Mouse (Mus musculus) heart, postnatal 10 days (tissue): ENCODE data around the gene Nutf2. TPM values are rescaled to one million over a fixed set of nuclear protein-coding genes. Genes with fewer than 3 reads are reported as not detected.

Source experiments
- DNase-seq, 2 experiments: peaks; one replicate each; pipeline ENCODE4 v3.0.0; 2021
- intact Hi-C: fragments of 180-260 bp; cut with DNase I; formaldehyde crosslinking; loops from one replicate; pipeline ENCODE4 v1.15.1; 2025
- total RNA-seq, 2 experiments: library from RNA; stranded (reverse); gene quantifications; 2 replicates each; pipeline ENCODE4 v1.2.3; 2021

Gene Nutf2
- total RNA-seq, 2 experiments from 2014 or later, result 41.9 to 46.2 TPM

DNA sequence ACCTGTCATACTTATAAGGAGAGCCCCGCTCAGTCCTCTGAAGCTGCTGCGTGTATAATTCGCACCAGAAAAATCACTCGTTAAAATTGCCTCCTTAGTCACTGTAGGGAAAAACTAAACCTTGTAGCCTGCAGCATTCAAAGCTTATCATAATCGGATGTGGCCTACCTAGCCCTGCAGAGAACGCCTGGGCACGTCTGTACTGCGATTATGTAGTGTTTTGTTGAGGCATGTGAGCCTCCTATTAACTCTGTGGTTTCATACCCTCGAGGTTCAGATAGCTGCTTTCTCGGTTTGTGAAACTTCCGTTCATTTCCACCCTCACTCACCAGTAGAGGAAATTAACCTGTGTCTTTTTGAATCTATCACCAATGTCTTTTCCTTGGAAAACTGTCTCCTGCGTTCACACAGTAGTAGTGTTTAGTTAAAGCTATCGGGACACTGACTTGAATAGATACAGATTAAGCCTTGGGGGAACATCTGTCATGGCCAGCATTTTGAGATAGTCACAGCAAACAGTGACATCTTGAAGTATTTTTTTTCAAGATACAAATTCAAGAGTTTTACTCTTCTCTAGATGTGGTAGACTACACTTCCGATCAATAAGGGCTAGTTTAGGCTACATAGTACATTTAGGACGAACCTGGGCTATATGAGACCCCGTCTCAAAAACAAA, 40.7 kb downstream of the Nutf2 start:
- no peak for DNase-seq
- intact Hi-C loops, result loop anchor here (2.0 kb wide), 1 partner anchor 110 kb away; the partner anchor contains the start of gene Ddx28

DNA sequence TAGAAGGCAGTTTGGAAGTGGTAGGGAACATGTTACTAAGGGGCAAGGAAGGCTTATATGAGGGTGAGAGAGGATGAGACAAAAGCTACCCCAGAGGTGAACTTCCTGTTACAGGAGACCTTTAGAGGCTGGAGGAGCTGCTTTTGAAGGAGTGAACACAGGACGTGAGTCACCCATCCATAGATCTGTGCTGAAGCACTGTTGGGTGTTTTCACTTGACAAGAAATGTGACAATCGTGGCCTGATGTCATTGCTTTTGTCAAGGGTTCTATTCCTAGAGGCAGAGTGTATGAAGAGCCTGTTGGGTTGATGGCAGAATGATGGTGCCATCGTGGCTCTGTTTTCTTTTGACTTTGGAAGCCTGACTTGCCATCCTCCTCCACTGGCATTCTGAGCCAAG, 59.0 kb downstream of the Nutf2 start:
- intact Hi-C loops, result no loop called here
- DNase-seq, result no peak

DNA sequence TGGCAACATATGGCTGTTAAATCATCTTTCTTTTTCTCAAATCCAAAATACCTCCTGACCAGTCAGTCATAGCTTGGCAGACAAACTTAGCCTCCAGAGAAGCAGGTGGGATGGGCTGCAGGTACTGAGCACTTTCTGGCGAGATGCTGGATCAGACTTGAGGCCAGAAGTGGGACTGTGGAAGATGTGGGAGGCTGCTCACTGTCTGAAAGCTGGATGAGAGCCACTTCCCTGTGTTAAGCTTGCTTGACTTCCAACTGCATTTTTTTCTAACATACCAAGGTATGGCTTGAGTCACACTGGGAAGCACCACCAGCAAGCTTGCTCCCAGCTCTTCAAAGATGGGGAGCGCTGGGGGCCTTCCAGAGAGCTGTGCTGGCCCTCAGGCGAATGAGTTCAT, 64.7 kb downstream of the Nutf2 start:
- DNase-seq, result no peak
- intact Hi-C loops, result no loop called here

Other genes with a start within 250 kb of the Nutf2 start
- 10 to 100 TPM; 46.6 to 56.6 TPM for gene Ctcf, start 224.0 kb upstream of the Nutf2 start, total RNA-seq
- gene Agrp, start 223.2 kb upstream of the Nutf2 start, total RNA-seq, result not detected
- gene Carmil2, start 174.3 kb upstream of the Nutf2 start, total RNA-seq, result under 1 TPM; 0.62 to 0.93 TPM
- 10 to 100 TPM; 20.8 to 21.2 TPM for gene Acd, start 159.5 kb upstream of the Nutf2 start, total RNA-seq
- 1 to 10 TPM; 7.1 to 9.1 TPM for gene Pard6a, start 159.4 kb upstream of the Nutf2 start, total RNA-seq
- gene 4933405L10Rik, start 152.9 kb upstream of the Nutf2 start, total RNA-seq, result not detected
- gene Enkd1, start 152.4 kb upstream of the Nutf2 start, total RNA-seq, result 1 to 10 TPM; 2.9 to 3.5 TPM
- 1 to 10 TPM; 4.6 to 9.9 TPM for gene Gfod2, start 101.9 kb upstream of the Nutf2 start, total RNA-seq
- gene Ranbp10, start 33.2 kb upstream of the Nutf2 start, total RNA-seq, result 10 to 100 TPM; 24.2 to 24.5 TPM
- gene Tsnaxip1, start 32.8 kb upstream of the Nutf2 start, total RNA-seq, result not detected
- gene Cenpt, start 7.3 kb upstream of the Nutf2 start, total RNA-seq, result 1 to 10 TPM; 8.4 to 8.5 TPM
- 10 to 100 TPM; 27.5 to 31.9 TPM for gene Thap11, start 5.4 kb upstream of the Nutf2 start, total RNA-seq
- 10 to 100 TPM; 30.9 to 32.5 TPM for gene Edc4, start 20.3 kb downstream of the Nutf2 start, total RNA-seq
- gene Nrn1l, start 33.0 kb downstream of the Nutf2 start, total RNA-seq, result not detected
- gene Pskh1, start 39.9 kb downstream of the Nutf2 start, total RNA-seq, result 10 to 100 TPM; 20.9 to 22.5 TPM
- gene Ctrl, start 73.3 kb downstream of the Nutf2 start, total RNA-seq, result under 1 TPM; 0.35 to 0.48 TPM
- gene Psmb10, start 77.9 kb downstream of the Nutf2 start, total RNA-seq, result 10 to 100 TPM; 81.1 to 88.5 TPM
- gene Lcat, start 82.8 kb downstream of the Nutf2 start, total RNA-seq, result under 1 TPM; 0.64 to 0.77 TPM
- 10 to 100 TPM; 59.1 to 70.0 TPM for gene Slc12a4, start 105.5 kb downstream of the Nutf2 start, total RNA-seq
- gene Dpep3, start 118.8 kb downstream of the Nutf2 start, total RNA-seq, result not detected
- 1 to 10 TPM; 8.4 to 8.5 TPM for gene Dus2, start 130.8 kb downstream of the Nutf2 start, total RNA-seq
- gene Dpep2nb, start 145.4 kb downstream of the Nutf2 start, total RNA-seq, result not detected
- 10 to 100 TPM in 1 of 2 experiments, 1 to 10 TPM in 1; 9.5 to 10.5 TPM for gene Ddx28, start 151.3 kb downstream of the Nutf2 start, total RNA-seq
- 10 to 100 TPM; 26.5 to 27.3 TPM for gene Nfatc3, start 198.3 kb downstream of the Nutf2 start, total RNA-seq